Mouse (Mus musculus): ENCODE measurements around the gene Acvr2b. TPM values are rescaled to one million over a fixed set of nuclear protein-coding genes. Genes with fewer than 3 reads are reported as not detected.
"Not testable (repeated sequence)": the region's sequence is repeated elsewhere in the genome, so short reads cannot be mapped to it uniquely, and the experiment has no call there.

Gene Acvr2b
- polyA plus RNA-seq (2015; fragmentation: Nextera tagmentation; extraction: Ambion mirVana) = 3.5 and 5.6 TPM in 2 replicates

DNA sequence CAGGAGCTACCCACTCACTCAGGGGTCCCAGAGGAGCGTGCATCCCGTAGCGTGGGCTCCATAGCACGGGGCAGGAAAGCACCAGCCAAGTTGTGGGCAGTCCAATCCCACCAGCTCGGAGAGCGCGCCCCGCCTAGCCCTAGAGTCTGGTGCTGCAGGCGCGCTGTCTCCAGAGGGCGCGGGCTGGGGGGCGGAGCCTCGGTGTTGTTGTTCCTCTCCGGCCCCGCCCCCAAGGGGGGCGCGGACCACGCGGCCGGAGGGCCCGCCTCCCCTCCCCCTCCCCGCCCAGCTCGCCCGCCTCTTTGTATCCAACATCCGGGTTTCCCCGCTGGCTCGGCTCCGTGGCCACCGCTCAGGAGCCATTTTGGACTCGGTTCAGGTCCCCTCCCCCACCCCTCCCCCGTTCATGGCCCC is at the start of gene Acvr2b:
Gene Acvr2b, plus strand, starts transcription at position 318 of the 414 bp plus-strand sequence.
- peak; percentile 93 for DNase-seq (ENCODE audit: low spot score)

- no peak for DNase-seq (ENCODE audit: low spot score)
These were observed 48.0 kb upstream of the Acvr2b start for GRCm38 (mm10) chr9:119353926-119354325.

DNA sequence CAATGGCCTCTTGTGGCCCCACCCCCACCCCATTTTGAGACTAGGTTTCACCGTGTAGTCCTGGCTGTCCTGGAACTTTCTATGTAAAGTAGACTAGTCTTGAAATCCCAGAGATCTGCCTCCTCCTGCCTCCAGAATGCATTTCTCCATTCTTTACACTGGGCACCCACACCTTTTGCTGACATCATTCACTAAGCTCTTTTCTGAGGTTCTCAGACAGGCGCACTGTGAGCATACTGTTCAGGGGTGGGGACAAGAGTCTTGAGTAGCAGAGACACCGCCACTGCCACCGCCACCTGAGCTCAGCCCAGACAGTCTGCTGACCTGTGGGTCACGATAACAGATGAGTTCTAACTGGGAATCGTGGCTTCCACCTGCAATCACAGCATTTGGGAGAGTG is 46.0 kb upstream of the Acvr2b start:
- DNase-seq (ENCODE audit: low spot score) = no peak

DNA sequence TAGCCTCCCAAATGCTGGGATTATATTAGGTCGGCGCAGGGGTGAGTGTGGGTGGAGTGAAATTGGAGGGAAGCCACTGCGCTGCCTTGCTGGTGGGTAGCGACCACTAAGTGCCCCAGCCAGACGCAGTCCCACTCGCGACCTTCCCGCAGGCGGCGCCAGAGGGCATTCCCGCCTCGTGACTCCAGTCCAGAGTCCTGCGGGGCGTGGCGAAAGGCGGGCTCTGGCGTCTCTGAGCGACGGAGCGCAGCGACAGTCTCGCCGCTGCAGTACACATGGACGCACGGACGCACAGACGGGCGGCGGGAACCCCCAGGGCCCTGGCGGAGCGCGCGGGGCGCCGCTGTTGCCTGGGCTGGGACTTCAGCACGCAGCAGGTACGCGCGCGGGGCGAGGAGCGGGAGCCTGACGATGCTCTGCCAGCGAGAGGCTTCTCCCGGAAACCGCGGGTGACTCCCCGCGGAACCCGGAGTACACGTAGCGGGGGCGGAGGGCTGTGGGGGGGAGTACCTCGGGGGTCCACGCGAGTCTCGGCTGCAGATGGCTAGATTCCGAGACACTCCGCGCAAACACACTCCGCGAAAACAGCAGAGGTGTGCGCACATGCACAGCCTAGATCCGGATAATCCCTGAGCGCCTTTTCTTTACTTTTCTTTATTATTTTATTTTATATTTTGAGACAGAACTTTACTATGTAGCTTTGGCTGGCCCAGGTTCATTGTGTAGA is 44.4 kb upstream of the Acvr2b start, which contains the start of gene Xylb:
Gene Xylb, plus strand, starts transcription at position 51 of the 727 bp plus-strand sequence.
- peak; percentile 76 for DNase-seq (ENCODE audit: low spot score)

- no peak for DNase-seq (ENCODE audit: low spot score)
These were observed 43.9 kb upstream of the Acvr2b start for GRCm38 (mm10) chr9:119358058-119358429.

DNA sequence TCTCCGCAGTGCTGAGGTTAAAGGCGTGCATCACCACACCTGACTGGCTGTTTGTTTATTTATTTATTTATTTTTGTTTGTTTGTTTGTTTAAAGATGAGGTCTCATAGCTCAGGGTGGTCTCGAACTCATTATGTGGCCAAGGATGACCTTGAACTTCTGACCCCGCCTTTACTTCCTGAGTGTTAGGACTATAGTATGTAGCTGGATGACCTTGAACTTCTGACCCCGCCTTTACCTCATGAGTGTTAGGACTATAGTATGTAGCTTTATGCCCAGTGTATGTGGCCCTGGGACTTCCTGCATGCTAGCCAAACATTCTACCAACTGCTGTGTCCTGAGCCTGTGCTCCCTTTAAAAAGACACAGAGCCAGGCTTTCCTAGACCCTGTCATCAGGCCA is 40.5 kb upstream of the Acvr2b start:
- no peak for DNase-seq (ENCODE audit: low spot score)

GRCm38 (mm10) chr9:119363229-119363628 is 38.7 kb upstream of the Acvr2b start:
- no peak for DNase-seq (ENCODE audit: low spot score)

GRCm38 (mm10) chr9:119365284-119365683 is 36.6 kb upstream of the Acvr2b start, which contains the start of gene Slc22a14:
Gene Slc22a14, minus strand, starts transcription at chr9:119365553.
- DNase-seq (ENCODE audit: low spot score) = no peak

DNA sequence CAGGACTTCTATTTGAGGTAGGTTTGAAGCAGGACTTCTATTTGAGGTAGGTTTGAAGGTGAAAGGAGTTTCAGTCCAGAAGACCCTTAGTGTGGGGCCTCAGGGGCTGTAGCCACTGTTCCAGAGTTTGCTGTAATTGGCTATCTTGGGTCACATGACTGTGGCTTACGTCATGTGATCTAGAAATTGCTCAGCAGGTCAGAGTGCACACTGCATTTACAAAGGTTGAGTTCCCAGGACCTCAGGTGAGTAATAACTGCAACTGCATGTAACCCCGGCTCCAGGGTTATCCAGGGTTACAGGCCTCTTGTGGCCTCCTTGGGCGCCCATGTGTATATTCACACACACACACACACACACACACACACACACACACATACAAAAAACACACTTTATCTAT is 33.6 kb upstream of the Acvr2b start:
- no peak for DNase-seq (ENCODE audit: low spot score)

DNA sequence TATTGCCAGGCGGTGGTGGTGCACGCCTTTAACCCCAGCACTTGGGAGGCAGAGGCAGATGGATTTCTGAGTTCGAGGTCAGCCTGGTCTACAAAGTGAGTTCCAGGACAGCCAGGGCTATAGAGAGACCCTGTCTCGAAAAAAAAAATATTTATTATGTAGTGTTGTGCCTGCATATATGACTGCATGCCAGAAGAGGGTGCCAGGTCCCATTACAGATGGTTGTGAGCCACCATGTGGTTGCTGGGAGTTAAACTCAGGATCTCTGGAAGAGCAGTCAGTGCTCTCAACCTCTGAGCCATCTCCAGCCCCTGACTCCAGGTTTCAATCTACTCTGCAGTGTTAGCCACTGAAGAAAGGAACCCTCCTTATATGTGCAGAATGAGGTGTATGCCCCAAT is 31.1 kb upstream of the Acvr2b start:
- DNase-seq (ENCODE audit: low spot score) = not testable (repeated sequence)

DNA sequence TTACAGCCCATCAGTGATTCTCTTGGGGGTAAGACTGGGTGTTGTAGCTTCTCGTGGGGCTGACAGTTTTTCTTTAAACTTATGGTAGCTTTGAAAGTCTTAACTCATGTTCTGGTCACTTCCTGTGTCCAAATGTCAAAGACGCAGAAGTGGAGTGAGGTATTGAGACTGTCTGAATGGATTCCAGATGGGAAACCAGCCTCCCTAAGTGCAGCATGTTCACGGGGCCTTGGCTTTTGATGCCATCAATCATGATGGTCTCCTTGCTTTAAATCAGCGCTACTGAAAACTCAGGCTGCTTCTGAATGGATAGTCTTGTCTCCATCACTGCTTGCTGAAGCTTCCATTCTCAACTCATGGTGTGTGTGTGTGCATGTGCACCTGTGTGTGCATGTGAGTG is 30.7 kb upstream of the Acvr2b start:
- no peak for DNase-seq (ENCODE audit: low spot score)

- DNase-seq (ENCODE audit: low spot score) = no peak
These were observed 26.9 kb upstream of the Acvr2b start for GRCm38 (mm10) chr9:119375008-119375407.

GRCm38 (mm10) chr9:119375556-119375955 is 26.4 kb upstream of the Acvr2b start:
- DNase-seq (ENCODE audit: low spot score) = no peak

GRCm38 (mm10) chr9:119378231-119378630 is 23.7 kb upstream of the Acvr2b start:
- DNase-seq (ENCODE audit: low spot score) = no peak

- no peak for DNase-seq (ENCODE audit: low spot score)
These were observed 19.3 kb upstream of the Acvr2b start for GRCm38 (mm10) chr9:119382603-119383002.

DNA sequence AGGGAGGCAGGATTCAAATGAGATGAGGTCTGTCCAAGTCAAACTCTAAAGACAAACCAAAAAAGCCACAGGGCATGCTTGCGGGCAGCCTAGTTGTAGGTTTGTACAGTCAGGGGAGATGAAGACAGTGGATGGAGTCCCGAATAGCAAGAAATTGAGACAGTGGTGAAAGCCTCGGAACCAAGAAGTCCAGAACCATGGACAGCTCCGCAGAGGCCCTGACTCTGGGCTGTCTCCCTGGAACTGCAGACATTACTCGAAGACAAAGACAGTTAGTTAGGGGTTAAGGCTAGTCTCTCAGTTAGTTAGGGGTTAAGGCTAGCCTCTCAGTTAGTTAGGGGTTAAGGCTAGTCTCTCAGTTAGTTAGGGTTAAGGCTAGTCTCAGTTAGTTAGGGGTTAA is 13.0 kb upstream of the Acvr2b start:
- peak; percentile 20 for DNase-seq (ENCODE audit: low spot score)

- DNase-seq (ENCODE audit: low spot score) = no peak
These were observed 11.7 kb upstream of the Acvr2b start for GRCm38 (mm10) chr9:119390214-119390613.

GRCm38 (mm10) chr9:119394808-119395207 is 7.1 kb upstream of the Acvr2b start:
- DNase-seq (ENCODE audit: low spot score) = no peak

- DNase-seq (ENCODE audit: low spot score) = no peak
These were observed 567 bp upstream of the Acvr2b start for GRCm38 (mm10) chr9:119401351-119401750.

- peak; percentile 59 for DNase-seq (ENCODE audit: low spot score)
These were observed 626 bp downstream of the Acvr2b start for GRCm38 (mm10) chr9:119402253-119403235.

DNA sequence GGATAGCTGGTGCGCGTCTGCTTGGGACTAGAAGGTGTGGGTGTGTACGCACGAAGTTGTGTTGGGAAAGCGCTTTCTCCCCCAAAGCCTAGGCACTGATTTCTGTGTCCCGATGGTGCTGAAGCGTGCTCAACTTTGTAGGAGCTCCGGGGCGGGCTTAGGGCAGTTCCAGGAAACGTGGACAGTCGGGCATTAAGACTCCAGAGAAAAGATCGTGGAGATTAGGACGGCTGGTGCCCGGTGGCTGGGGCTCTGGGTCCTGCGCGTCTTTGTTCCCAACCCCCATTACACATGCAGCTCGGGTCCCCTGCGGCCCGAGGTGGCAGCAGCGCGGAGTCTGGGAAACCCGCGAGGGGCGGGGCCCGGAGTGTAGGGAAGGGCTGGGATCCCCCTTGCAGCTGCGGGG is 1.3 kb downstream of the Acvr2b start:
- peak; percentile 5 for DNase-seq (ENCODE audit: low spot score)

GRCm38 (mm10) chr9:119404090-119404489 is 2.2 kb downstream of the Acvr2b start:
- DNase-seq (ENCODE audit: low spot score) = peak; percentile 51
